Mouse (Mus musculus) adrenal gland, adult (tissue): ENCODE data around the gene Cox7b2.
"Not testable (repeated sequence)": the region's sequence is repeated elsewhere in the genome, so short reads cannot be mapped to it uniquely, and the experiment has no call there.

Experiments
- DNase-seq, 2 experiments: peaks; one replicate each; pipeline ENCODE4 v3.0.0; 2022 to 2023; ENCODE audit warnings: low spot score in 1 of 2; ENCODE audit not compliant: inconsistent age in 2 of 2

The Cox7b2 gene

DNA sequence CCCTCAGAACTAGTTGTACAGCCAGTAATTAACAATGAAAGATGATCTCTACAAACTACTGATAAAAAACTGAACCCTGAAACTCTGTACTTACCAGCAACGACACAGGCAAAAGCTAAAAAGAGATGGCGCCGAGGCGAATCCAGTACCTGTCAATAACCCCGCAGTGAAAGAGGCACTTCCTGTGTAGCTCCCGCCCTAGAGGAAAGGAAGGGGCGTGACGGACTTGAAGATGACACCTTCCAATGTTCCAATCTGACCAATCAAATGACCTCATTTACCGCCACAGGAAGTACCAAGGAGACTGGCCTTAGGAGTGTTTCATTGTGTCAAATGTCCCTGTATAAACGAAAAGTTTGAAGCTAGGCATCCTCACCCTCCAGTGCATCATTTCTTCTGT lies at the start of gene Cox7b2:
TSS of gene Cox7b2 (minus strand) at position 127 of the 400 bp plus-strand sequence.
- no peak for DNase-seq

GRCm38 (mm10) chr5:71595321-71595720 lies 47.3 kb upstream of the Cox7b2 start:
- DNase-seq = no peak

- no peak for DNase-seq
Observed at GRCm38 (mm10) chr5:71593745-71594255, 45.8 kb upstream of the Cox7b2 start.

DNA sequence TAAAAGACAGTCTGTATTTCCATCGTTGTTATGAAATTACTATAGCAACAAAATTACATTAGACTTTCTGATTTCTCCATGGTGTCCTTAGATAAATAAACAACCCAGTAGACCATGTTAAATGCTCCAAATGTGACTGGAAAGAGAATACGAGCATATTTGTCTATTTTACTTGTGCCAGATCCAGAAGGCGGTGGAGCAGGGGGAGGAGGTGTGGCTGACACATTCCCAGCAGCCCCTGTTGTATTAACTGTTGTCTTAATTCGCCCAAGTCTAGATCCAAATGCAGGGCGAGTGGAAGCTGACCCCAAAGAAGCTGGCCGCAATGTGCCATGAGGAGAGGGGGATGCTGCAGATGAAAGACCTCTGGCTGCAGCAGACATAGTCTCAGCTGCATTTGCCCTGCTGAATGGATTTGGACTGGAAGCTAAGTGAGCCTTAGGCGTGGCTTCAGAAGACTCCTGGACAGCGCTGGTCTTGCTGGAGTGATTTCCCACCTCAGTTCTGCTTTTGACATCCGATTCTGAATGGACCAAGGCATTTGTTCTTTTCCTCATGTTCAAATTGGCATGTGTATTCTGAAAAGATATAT lies 23.7 kb upstream of the Cox7b2 start:
- no peak for DNase-seq

GRCm38 (mm10) chr5:71545554-71545953 lies 2.5 kb downstream of the Cox7b2 start:
- peak; percentile 5 to 66 for DNase-seq

- DNase-seq = not testable (repeated sequence)
Observed at GRCm38 (mm10) chr5:71525486-71525885, 22.5 kb downstream of the Cox7b2 start.

- peak; percentile 13 to 76 for DNase-seq
Observed at GRCm38 (mm10) chr5:71502058-71502678, 45.8 kb downstream of the Cox7b2 start.

DNA sequence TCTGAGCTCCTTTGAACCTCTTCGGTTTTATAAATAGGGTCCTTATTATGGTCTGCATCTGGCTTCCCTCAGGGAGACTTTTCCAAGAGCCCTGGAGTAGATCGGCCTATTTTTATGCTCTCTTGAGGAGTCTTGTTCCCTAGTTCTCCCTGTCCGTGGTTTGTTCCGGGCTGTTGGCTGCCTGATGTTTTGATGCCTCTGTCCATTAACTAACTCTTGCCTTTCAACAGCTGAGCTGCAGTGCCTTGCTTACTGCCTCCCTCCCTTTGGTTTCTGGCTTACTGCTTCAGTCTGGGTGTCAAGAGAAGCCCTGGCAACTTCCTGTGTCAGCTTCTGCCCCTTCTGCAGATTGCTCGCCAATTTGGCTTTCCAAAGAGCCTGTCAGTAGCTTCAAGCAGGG lies 52.4 kb downstream of the Cox7b2 start:
- no peak for DNase-seq

DNA sequence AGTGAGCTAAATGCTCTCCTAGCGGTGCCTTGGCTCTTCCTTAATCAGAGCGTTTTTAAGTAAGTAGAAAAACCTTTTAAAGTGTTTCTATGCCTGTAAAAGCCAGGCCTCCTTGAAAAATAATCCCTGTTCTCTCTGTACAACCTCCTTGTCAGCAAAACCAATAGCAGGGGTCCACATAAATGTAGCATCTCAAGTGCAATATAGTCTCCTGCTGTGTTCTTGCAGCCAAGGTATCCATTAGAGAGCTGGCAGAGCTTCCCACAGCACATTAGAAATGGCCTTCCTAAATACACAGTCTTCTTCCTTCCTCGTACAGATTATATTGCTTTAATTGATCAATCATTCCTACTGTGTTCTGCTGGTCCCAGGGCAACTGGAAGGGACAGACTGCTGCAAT lies 91.0 kb downstream of the Cox7b2 start:
- no peak for DNase-seq

GRCm38 (mm10) chr5:71440174-71440573 lies 107.8 kb downstream of the Cox7b2 start:
- no peak for DNase-seq
